Mouse (Mus musculus): ENCODE measurements around the gene Snd1.
A peak's percentile ranks its signal among the peaks of the same experiment; 100 is the strongest.

Gene Snd1

GRCm38 (mm10) chr6:28848285-28848794 is 373.4 kb downstream of the Snd1 start:
- no peak for DNase-seq

- no peak for DNase-seq
These were observed 374.0 kb downstream of the Snd1 start for GRCm38 (mm10) chr6:28848891-28849290.

- no peak for DNase-seq
These were observed 374.4 kb downstream of the Snd1 start for GRCm38 (mm10) chr6:28849317-28849716.

GRCm38 (mm10) chr6:28850326-28850900 is 375.5 kb downstream of the Snd1 start:
- no peak for DNase-seq

GRCm38 (mm10) chr6:28852342-28852741 is 377.4 kb downstream of the Snd1 start:
- no peak for DNase-seq

GRCm38 (mm10) chr6:28853164-28853563 is 378.2 kb downstream of the Snd1 start:
- DNase-seq, result no peak

GRCm38 (mm10) chr6:28853654-28854053 is 378.7 kb downstream of the Snd1 start:
- DNase-seq, result no peak

GRCm38 (mm10) chr6:28854598-28854997 is 379.7 kb downstream of the Snd1 start:
- DNase-seq, result no peak

GRCm38 (mm10) chr6:28855442-28855841 is 380.5 kb downstream of the Snd1 start:
- DNase-seq, result peak in 1 of 2 experiments; percentile 7

GRCm38 (mm10) chr6:28856789-28857188 is 381.9 kb downstream of the Snd1 start:
- no peak for DNase-seq

- DNase-seq, result no peak
These were observed 382.6 kb downstream of the Snd1 start for GRCm38 (mm10) chr6:28857198-28858180.

GRCm38 (mm10) chr6:28859094-28859493 is 384.2 kb downstream of the Snd1 start:
- no peak for DNase-seq

GRCm38 (mm10) chr6:28860450-28860849 is 385.5 kb downstream of the Snd1 start:
- DNase-seq, result no peak

- no peak for DNase-seq
These were observed 386.0 kb downstream of the Snd1 start for GRCm38 (mm10) chr6:28860922-28861321.

- DNase-seq, result no peak
These were observed 387.4 kb downstream of the Snd1 start for GRCm38 (mm10) chr6:28862304-28862703.

- no peak for DNase-seq
These were observed 389.7 kb downstream of the Snd1 start for GRCm38 (mm10) chr6:28864684-28865083.

GRCm38 (mm10) chr6:28865112-28865511 is 390.2 kb downstream of the Snd1 start:
- DNase-seq, result no peak

- no peak for DNase-seq
These were observed 391.3 kb downstream of the Snd1 start for GRCm38 (mm10) chr6:28866206-28866605.

GRCm38 (mm10) chr6:28867516-28868251 is 392.7 kb downstream of the Snd1 start:
- no peak for DNase-seq

GRCm38 (mm10) chr6:28871725-28872420 is 396.9 kb downstream of the Snd1 start:
- no peak for DNase-seq

- DNase-seq, result no peak
These were observed 397.5 kb downstream of the Snd1 start for GRCm38 (mm10) chr6:28872421-28872795.

- no peak for DNase-seq
These were observed 399.1 kb downstream of the Snd1 start for GRCm38 (mm10) chr6:28874053-28874452.

GRCm38 (mm10) chr6:28874759-28875158 is 399.8 kb downstream of the Snd1 start:
- peak in 1 of 2 experiments; percentile 16 for DNase-seq

All from kidney, postnatal 25 days (tissue).